In the genomic region with DNA sequence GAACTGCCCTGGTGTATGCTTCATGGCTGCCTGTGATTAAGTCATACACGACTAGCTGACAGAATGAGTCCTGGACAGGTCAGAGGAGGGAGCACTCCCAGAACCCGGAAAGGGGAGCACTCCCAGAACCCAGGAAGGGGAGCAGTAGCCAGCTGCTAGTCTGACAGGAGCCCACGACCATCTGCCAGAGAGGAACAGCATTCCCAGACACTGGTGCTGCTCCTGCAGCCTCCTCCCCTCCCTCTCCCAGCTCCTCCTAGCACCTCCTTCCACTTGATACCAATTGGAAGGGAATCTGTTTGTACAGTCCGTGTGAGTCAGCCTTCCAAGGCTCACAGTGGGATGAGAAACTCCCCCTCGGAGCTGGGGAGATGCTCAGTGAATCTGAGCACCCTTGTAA, we compare ENCODE assay signal across 9 mouse cellular contexts. TPM values are rescaled to one million over a fixed set of nuclear protein-coding genes. Genes with fewer than 3 reads are reported as not detected.
DNase-seq lines count a peak whose midpoint lies in the region; ATAC-seq and TF ChIP-seq lines count a peak whose summit lies in the region.
"Had no signal": no experiment of that assay in that cellular context is flagged by ENCODE, and none has a peak within 500 bp of the region (broad histone marks: within the 10 kb centered on the region; RNA-seq: fewer than 3 reads in every experiment).

No protein-coding gene starts in this region.

- WGBS in lung, adult 2 months: 26% methylated on average over 5 of the region's 5 CpGs

- ATAC-seq in erythroid progenitor cell, adult 5-6 weeks (replicated peaks; ENCODE audit: low FRiP score, poor library complexity, severe bottlenecking): no peak

- no peak for TF ChIP-seq CTCF in lung, adult 2 months (IDR thresholded peaks at IDR 0.05; ENCODE audit: insufficient read depth, low read length)

- H3K4me1 ChIP-seq in lung, adult 2 months (ENCODE audit: control insufficient read depth, insufficient read depth, low read length): no peaks in the 10 kb centered on the region; the same call in 1 of the 2 replicates

- H3K4me3 ChIP-seq in lung, adult 2 months (replicated peaks; ENCODE audit: extremely low read depth, low read depth, low read length): no peak overlapping the region
- H3K4me3 ChIP-seq: limb, embryonic 12.5 days had no signal

- peak; percentile 10 for DNase-seq in lung, postnatal 36 days
- DNase-seq in lung, adult 2 months: no peak
- DNase-seq in frontal cortex, postnatal 14 days (ENCODE audit: low spot score in 2 of 2): peak; percentile 38 to 46
- peak; percentile 69 to 75 for DNase-seq in layer of hippocampus, postnatal 36 days
- peak; percentile 75 for DNase-seq in right cerebral cortex, postnatal 25 days
- no peak for DNase-seq in spleen, adult 18-20 months
- no peak for DNase-seq in thymus, postnatal 0 days (ENCODE audit: low spot score)

- TF ChIP-seq POLR2A in lung, adult 2 months (IDR thresholded peaks at IDR 0.05; ENCODE audit: borderline replicate concordance, extremely low read depth, low read depth, low read length): no peak

RNA-seq across cellular contexts. Expression of a gene that starts 35.0 kb away (rescaled TPM):
- polyA plus RNA-seq in lung, adult 2 months (2012; rRNA removed): 25.4 and 27.1 TPM in 2 replicates
- total RNA-seq in layer of hippocampus, postnatal 36 days (2021): 100 to 1,000 TPM; 262 to 279 TPM
- 44.9 and 71.7 TPM in 2 replicates for total RNA-seq in erythroid progenitor cell, adult 5-6 weeks (2015; ENCODE audit: low replicate concordance)
- 7.3 and 18.0 TPM in 2 replicates for total RNA-seq in erythroid progenitor cell, adult 5-6 weeks (2017; ENCODE audit: low replicate concordance)
- polyA plus RNA-seq in thymus, postnatal 0 days (2015; fragmentation: Nextera tagmentation; extraction: Ambion mirVana): 596 and 599 TPM in 2 replicates

Comparison
In these comparisons a context has a peak if more than half of its experiments do, and no peak if none do; other contexts are left out.
1. DNase-seq: peak in lung, postnatal 36 days (single experiment), frontal cortex, postnatal 14 days (2 of 2), layer of hippocampus, postnatal 36 days (2 of 2) and right cerebral cortex, postnatal 25 days (single experiment); none in lung, adult 2 months (single experiment), spleen, adult 18-20 months (0 of 2) and thymus, postnatal 0 days (single experiment).